Mouse (Mus musculus) megakaryocyte, embryonic 14.5 days (primary cell): ENCODE measurements around the gene Adcy5. TPM values are rescaled to one million over a fixed set of nuclear protein-coding genes. Genes with fewer than 3 reads are reported as not detected.
A peak's percentile ranks its signal among the peaks of the same experiment; 100 is the strongest.

ENCODE experiments used
- H3K27me3 ChIP-seq: replicated peaks from 2 replicates; pipeline ENCODE3; 2012; ENCODE audit warnings: inconsistent platforms
- H3K36me3 ChIP-seq: replicated peaks from 2 replicates; pipeline ENCODE3; 2012; ENCODE audit warnings: low read length, inconsistent platforms, mixed read lengths
- H3K4me1 ChIP-seq: 2 replicates; pipeline ENCODE4 v1.6.1; 2012; ENCODE audit warnings: inconsistent platforms
- H3K4me3 ChIP-seq: replicated peaks from 2 replicates; pipeline ENCODE3; 2012; ENCODE audit warnings: moderate library complexity, mild to moderate bottlenecking, inconsistent platforms
- H3K9me3 ChIP-seq: 2 replicates; pipeline ENCODE4 v1.6.1; 2012; ENCODE audit warnings: inconsistent platforms
- FLI1 ChIP-seq: IDR thresholded peaks from 2 replicates; pipeline ENCODE4 v1.6.1; 2012; ENCODE audit warnings: low read length, inconsistent platforms, mixed read lengths
- GATA1 ChIP-seq: IDR thresholded peaks from 3 replicates; pipeline ENCODE4 v1.6.1; 2012; ENCODE audit warnings: mixed read lengths, low read length, inconsistent platforms, borderline replicate concordance
- polyA plus RNA-seq: library from polyadenylated mRNA; stranded (reverse); fragments of >175 nt; gene quantifications from 2 replicates; pipeline ENCODE4 v1.2.3, GENCODE M21; 2012; ENCODE audit warnings: low replicate concordance; ENCODE audit not compliant: insufficient read depth

Adcy5 gene
- polyA plus RNA-seq, 1 experiment, result 3.9 TPM

DNA sequence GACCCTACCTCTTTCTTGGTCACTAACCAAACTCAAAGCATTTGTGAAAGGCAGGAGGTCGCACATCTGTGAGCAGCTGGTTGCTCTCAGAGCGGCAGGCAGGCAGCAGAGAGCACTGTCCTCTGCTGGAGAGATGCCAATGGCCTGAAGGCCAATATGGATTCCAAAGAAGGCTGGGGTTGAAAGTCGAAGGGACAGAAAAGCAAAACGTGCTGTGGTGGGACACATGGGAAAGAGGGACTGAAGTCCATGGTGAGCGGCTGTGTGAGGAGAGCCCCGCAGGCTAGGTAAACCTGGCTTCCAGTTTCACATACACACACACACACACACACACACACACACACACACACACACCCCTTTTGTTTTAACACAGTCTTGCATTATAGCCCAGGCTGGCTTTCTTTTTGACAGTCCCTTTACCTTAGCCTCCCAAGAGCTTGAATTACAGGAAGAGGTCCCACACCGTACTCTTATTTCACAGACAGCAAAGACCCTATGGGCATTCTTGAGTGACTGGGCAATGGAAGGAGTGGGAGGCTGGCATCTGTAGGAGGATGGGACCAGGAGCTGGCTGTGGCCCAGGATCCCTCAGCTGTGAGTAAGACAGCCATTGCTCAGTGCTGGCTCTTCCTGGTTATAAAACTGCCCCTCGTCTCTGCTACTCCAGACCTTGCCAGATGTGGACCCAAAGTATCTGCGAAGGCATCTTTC lies 45.9 kb downstream of the Adcy5 start:
- Histone ChIP-seq H3K4me1 (peaks cover 37% of the 10 kb centered on the region), H3K9me3 (peaks cover 16% of the 10 kb centered on the region), H3K4me3 (no peak overlapping the region), H3K36me3 (no peaks in the 10 kb centered on the region), H3K27me3 (peaks cover 18% of the 10 kb centered on the region)
- TF ChIP-seq FLI1 (no peak), GATA1 (no peak)

DNA sequence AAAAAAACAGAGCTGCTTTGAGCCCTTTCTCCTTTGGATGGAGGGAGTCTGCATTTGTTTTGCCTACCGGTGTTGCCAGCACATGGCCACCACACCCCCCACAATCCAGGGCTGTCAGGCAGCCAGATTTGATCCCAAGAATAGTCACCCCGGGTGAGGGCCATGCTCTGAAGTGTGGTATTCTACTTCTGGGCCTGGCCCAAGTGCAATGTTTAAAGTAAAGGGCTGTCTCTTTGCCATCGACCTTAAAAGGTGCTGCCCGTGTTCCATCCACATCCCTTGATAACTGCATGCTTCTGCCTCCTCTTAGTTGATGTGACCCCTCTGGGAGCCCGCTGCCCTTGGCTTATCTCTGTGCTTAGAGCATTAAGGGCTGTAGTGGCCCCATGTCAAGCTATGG lies 46.6 kb downstream of the Adcy5 start:
- peaks cover 22% of the 10 kb centered on the region for H3K27me3 ChIP-seq
- peaks cover 41% of the 10 kb centered on the region for H3K4me1 ChIP-seq
- H3K9me3 ChIP-seq, result peaks cover 13% of the 10 kb centered on the region
- H3K36me3 ChIP-seq, result no peaks in the 10 kb centered on the region
- TF ChIP-seq FLI1, result no peak
- no peak for TF ChIP-seq GATA1
- no peak overlapping the region for H3K4me3 ChIP-seq

DNA sequence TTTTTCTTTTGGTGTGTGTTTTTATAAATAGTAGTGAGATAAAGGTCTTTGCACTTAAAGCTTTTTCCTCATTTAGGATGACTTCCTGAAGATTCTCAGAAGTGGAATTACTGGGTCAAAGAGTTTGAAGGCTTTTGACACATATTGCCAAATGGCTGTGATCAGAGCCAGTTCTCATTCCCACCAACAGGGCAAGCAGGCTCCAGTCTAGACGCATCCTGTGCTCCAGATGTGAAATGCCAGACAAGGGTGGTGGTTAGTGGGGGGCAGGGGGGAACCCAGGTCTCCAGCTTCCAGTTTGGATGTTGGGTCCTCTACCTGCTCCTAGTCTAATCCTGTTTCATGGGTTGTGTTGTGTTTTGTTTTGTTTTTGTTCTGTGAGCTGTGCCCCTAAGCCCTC lies 48.8 kb downstream of the Adcy5 start:
- H3K36me3 ChIP-seq, result no peaks in the 10 kb centered on the region
- H3K9me3 ChIP-seq, result no peaks in the 10 kb centered on the region
- H3K4me3 ChIP-seq, result peak overlapping the region; percentile 47
- H3K27me3 ChIP-seq, result peaks cover 25% of the 10 kb centered on the region
- no peak for TF ChIP-seq FLI1
- H3K4me1 ChIP-seq, result peaks cover 51% of the 10 kb centered on the region

DNA sequence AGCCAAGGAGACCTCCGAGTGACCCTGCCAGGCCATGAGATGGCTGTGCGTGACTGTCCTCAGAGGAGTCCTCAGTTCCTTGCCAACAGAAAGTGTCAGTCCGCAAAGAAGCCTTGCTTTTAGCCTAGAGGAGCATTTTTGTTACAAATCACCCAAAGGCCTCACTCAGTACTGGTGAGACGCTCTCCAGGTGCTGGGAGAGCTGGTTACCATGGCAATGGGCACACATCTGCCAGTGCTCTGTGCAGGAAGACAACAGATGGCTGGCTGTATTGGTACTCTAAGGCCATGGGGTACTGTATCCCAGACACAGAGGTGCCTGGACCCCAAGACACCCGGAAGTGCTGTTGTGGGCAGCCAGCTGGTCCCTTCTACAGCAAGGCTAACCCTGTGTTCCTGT lies 51.0 kb downstream of the Adcy5 start:
- peaks cover 61% of the 10 kb centered on the region for H3K4me1 ChIP-seq
- no peaks in the 10 kb centered on the region for H3K9me3 ChIP-seq
- H3K36me3 ChIP-seq, result no peaks in the 10 kb centered on the region
- H3K4me3 ChIP-seq, result no peak overlapping the region
- TF ChIP-seq GATA1 (no peak), FLI1 (no peak)
- H3K27me3 ChIP-seq, result peaks cover 20% of the 10 kb centered on the region

DNA sequence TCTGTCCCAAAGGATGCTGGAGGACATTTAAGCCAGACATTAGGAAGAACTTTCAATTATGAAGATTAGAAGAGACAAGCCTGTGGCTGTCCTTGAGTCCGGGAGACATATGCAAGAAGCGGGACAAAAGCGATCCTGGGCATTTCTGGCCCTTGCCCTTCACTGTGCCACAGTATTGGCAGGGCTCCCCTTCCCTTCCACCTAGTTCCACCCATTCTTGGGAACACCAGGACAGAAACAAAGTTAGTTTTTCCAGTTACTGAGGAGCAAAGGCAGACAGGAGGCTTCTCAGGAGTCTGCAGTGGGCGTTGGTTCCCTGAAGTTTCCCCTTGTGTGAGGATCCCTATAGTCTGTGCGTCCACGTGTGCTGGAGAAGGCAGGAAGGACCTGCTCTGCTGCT lies 51.7 kb downstream of the Adcy5 start:
- H3K4me3 ChIP-seq, result no peak overlapping the region
- H3K27me3 ChIP-seq, result peaks cover 23% of the 10 kb centered on the region
- no peak for TF ChIP-seq FLI1
- H3K4me1 ChIP-seq, result peaks cover 60% of the 10 kb centered on the region
- H3K9me3 ChIP-seq, result no peaks in the 10 kb centered on the region
- H3K36me3 ChIP-seq, result no peaks in the 10 kb centered on the region

DNA sequence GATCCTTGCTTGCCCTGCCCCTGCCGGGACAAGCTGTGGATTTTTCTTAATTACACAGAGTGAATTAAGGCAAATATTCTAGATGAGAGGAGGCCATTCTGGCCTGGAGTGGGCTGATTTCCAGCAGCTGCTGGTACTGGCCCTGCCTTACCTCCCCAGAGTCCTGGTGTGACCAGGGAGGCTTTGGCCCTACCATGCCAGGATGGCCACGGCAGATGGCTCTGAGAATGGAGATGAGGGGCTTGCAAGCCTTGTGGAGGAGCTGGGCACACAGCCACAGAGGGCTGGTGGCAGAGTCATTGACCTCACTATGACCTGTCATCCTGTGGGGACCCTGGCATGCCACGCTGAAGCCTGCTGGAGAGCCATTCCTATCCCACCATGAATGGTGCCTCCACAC lies 54.1 kb downstream of the Adcy5 start:
- Histone ChIP-seq H3K4me1 (peaks cover 51% of the 10 kb centered on the region), H3K4me3 (no peak overlapping the region), H3K36me3 (no peaks in the 10 kb centered on the region), H3K27me3 (peaks cover 30% of the 10 kb centered on the region), H3K9me3 (no peaks in the 10 kb centered on the region)
- no peak for TF ChIP-seq GATA1
- no peak for TF ChIP-seq FLI1

DNA sequence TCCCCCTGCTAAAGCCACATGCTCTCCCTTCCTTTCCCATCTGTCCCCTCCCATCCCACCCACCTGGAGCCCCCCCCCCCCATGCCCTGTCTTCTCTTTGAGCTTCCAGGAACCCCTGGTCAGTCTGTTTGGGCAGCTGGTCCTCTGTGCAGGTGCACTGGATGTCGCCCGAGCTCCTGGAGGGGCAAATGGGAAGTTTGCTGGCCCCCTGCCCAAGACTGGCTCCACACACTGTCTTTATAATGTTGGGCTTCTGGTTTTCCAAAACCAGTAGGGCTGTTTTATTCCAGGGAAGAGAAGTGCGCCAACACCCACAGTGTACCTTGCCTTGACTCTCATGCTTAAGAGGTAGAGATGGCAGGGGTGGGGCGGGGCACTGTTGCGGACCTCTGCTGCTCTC lies 55.1 kb downstream of the Adcy5 start:
- peaks cover 31% of the 10 kb centered on the region for H3K27me3 ChIP-seq
- H3K9me3 ChIP-seq, result no peaks in the 10 kb centered on the region
- TF ChIP-seq GATA1 (no peak), FLI1 (no peak)
- H3K4me1 ChIP-seq, result peaks cover 45% of the 10 kb centered on the region
- no peaks in the 10 kb centered on the region for H3K36me3 ChIP-seq
- H3K4me3 ChIP-seq, result no peak overlapping the region

DNA sequence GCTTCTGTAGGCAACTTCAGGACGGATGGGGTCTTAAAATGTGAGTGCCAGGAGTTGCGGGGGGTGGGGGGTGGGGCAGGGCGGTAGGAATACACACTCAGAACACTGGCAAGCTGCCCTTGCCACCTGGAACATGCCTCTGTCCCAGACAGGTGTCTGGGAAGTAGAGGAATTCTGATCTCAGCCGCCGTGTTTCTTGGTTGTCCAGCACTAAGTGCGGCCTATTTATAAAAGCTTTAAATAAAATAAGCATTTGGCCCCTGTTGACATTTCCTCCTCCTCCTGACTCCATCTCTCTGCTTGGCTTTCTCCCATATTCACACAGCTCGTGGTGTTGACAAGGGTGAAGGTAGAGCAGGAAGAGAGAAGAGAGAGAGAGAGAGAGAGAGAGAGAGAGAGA lies 60.4 kb downstream of the Adcy5 start:
- Histone ChIP-seq H3K4me1 (peaks cover 29% of the 10 kb centered on the region), H3K27me3 (peaks cover 19% of the 10 kb centered on the region), H3K36me3 (no peaks in the 10 kb centered on the region), H3K4me3 (no peak overlapping the region), H3K9me3 (no peaks in the 10 kb centered on the region)
- TF ChIP-seq GATA1 (no peak), FLI1 (no peak)

DNA sequence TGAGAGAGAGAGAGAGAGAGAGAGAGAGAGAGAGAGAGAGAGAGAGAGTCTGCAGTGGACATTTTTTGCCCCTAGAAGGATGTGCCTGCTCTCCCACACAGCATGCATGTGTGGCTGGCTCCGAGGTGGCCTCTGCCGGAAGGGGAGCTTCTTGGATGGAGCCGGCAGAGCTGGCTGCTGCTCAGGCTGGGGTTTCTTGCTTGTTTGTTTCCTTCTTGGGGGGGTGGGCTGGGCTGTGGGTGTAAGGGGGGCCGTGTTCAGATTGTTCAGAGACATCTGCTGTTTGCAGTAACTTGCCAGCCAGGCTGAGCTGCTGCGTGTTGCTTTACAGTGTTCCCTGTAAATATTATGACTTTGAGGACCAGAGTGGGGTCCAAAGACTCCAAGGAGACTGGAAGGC lies 60.8 kb downstream of the Adcy5 start:
- Histone ChIP-seq H3K27me3 (peaks cover 19% of the 10 kb centered on the region), H3K9me3 (no peaks in the 10 kb centered on the region), H3K4me3 (no peak overlapping the region), H3K4me1 (peaks cover 27% of the 10 kb centered on the region), H3K36me3 (no peaks in the 10 kb centered on the region)
- TF ChIP-seq FLI1 (no peak), GATA1 (no peak)

DNA sequence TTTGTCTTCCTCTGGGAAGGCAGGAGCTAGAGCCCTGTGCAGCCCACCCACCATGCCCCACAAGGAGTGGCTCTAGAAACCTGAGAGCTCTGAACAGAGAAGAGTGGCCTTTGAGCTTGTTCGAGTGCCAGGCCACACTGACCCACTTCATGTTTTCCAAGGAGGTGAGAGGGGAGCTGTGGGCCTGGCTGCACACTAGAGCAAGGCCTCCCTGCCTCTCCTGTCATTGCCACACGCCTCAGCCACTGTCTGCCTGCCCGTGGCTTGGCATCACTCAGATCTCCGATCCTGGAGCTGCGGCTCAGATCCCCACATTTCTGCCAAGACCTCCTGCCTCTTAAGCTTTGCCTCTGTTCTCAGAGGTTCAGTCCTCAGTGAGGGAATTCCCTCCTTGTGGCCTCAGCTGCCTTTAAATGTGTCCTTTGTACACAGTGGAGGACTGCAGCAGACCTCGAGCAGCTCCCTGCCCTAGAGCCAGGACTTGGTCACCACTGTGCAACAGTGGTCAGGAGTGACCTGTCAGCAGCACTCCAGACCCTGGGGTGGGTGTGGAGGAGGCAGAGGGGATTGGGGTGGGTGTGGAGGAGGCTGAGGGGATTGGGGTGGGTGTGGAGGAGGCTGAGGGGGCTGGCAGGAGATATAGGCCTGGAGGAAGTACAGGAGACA lies 62.3 kb downstream of the Adcy5 start:
- H3K4me3 ChIP-seq, result peak overlapping the region; percentile 47
- no peaks in the 10 kb centered on the region for H3K9me3 ChIP-seq
- TF ChIP-seq GATA1 (no peak), FLI1 (no peak)
- H3K27me3 ChIP-seq, result peaks cover 15% of the 10 kb centered on the region
- H3K36me3 ChIP-seq, result no peaks in the 10 kb centered on the region
- peaks cover 27% of the 10 kb centered on the region for H3K4me1 ChIP-seq
